Mouse (Mus musculus) heart, embryonic 14.5 days (tissue): ENCODE measurements around the gene Nags. TPM values are rescaled to one million over a fixed set of nuclear protein-coding genes. Genes with fewer than 3 reads are reported as not detected.
"Not testable (repeated sequence)": the region's sequence is repeated elsewhere in the genome, so short reads cannot be mapped to it uniquely, and the experiment has no call there.

Experiments
- ATAC-seq: fragments of 200-750 bp; cut with Nextera tagmentation; 2 replicates; pipeline ENCODE4 v1.8.0; 2017; ENCODE audit warnings: low read depth, moderate TSS enrichment; ENCODE audit not compliant: insufficient number of reproducible peaks, insufficient read depth, low FRiP score
- H3K27ac ChIP-seq, 2 experiments: fragments of 200-500 bp in 1 of 2; fragments of 300-500 bp in 1 of 2; sonication (generic) in 1 of 2; replicated peaks in 1 of 2; 2 replicates each; pipeline ENCODE4 v1.5.1; 2012 to 2014; ENCODE audit warnings: low read depth in 2 of 2, low read length in 2 of 2, control low read depth in 1 of 2, mild to moderate bottlenecking in 1 of 2, mixed read lengths in 1 of 2; ENCODE audit not compliant: control insufficient read depth in 1 of 2, insufficient read depth in 1 of 2
- H3K27me3 ChIP-seq: fragments of 300-500 bp; sonication (generic); 2 replicates; pipeline ENCODE4 v1.6.1; 2014; ENCODE audit warnings: mild to moderate bottlenecking, low read length, control low read depth; ENCODE audit not compliant: control insufficient read depth, insufficient read depth
- H3K36me3 ChIP-seq: fragments of 300-500 bp; sonication (generic); 2 replicates; pipeline ENCODE4 v1.6.1; 2014; ENCODE audit warnings: mild to moderate bottlenecking, control low read depth, low read length, mixed read lengths; ENCODE audit not compliant: control insufficient read depth, insufficient read depth
- H3K4me1 ChIP-seq, 2 experiments: fragments of 200-500 bp in 1 of 2; fragments of 300-500 bp in 1 of 2; sonication (generic) in 1 of 2; 2 replicates each; pipeline ENCODE4 v1.6.1; 2012 to 2014; ENCODE audit warnings: low read length in 2 of 2, control low read depth in 1 of 2, mixed read lengths in 1 of 2; ENCODE audit not compliant: control insufficient read depth in 2 of 2, insufficient read depth in 2 of 2
- H3K4me2 ChIP-seq: fragments of 300-500 bp; sonication (generic); 2 replicates; pipeline ENCODE4 v1.6.1; 2014; ENCODE audit warnings: mild to moderate bottlenecking, low read length
- H3K4me3 ChIP-seq, 2 experiments: fragments of 200-500 bp in 1 of 2; fragments of 300-500 bp in 1 of 2; sonication (generic) in 1 of 2; 2 replicates each; pipeline ENCODE4 v1.5.1; 2012 to 2014; ENCODE audit warnings: low read length in 2 of 2, mild to moderate bottlenecking in 2 of 2, control low read depth in 1 of 2, low read depth in 1 of 2, moderate library complexity in 1 of 2; ENCODE audit not compliant: control insufficient read depth in 1 of 2, insufficient read depth in 1 of 2
- H3K9ac ChIP-seq: fragments of 300-500 bp; sonication (generic); 2 replicates; pipeline ENCODE4 v1.6.1; 2014; ENCODE audit warnings: mild to moderate bottlenecking, low read length
- H3K9me3 ChIP-seq: fragments of 300-500 bp; sonication (generic); 2 replicates; pipeline ENCODE4 v1.6.1; 2016; ENCODE audit warnings: low read length, control low read depth; ENCODE audit not compliant: control insufficient read depth
- WGBS: fragments of 180-500 bp; shearing (Covaris S2); extraction: QIAGEN DNeasy Blood & Tissue Kit; methylation state at CpG from one replicate; pipeline ENCODE4 v1.1.7; 2014; 5-methylcytosine and 5-hydroxymethylcytosine counted together
- polyA plus RNA-seq: library from polyadenylated mRNA; unstranded; fragments of >200 nt; fragmentation: Nextera tagmentation; extraction: Ambion mirVana; gene quantifications from 2 replicates; pipeline ENCODE4 v1.2.1, GENCODE M21; 2014

Gene Nags
- polyA plus RNA-seq, 1 experiment from 2014 or later, result not detected

DNA sequence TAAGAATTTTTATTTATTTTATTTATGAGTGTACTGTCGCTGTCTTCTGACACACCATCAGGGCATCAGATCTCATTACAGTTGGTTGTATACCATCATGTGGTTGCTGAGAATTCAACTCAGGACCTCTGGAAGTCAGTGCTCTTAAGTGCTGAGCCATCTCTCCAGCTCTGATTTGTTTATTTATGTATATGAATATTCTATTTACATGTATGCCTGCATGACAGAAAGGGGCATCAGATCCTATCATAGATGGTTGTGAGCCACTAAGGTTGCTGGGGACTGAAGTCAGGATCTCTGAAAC lies 11.4 kb downstream of the Nags start:
- H3K27ac ChIP-seq, result no peak overlapping the region
- H3K27me3 ChIP-seq, result no peaks in the 10 kb centered on the region
- H3K36me3 ChIP-seq, result peaks cover 34% of the 10 kb centered on the region
- no peak overlapping the region for H3K4me2 ChIP-seq
- peaks cover 0 to 8% of the 10 kb centered on the region in 2 experiments; a peak in 2 of 4 replicates for H3K4me1 ChIP-seq
- H3K9ac ChIP-seq, result no peak overlapping the region
- 15% methylated on average over 1 of the region's 1 CpGs for WGBS
- ATAC-seq, result no peak
- no peaks in the 10 kb centered on the region for H3K9me3 ChIP-seq
- no peak overlapping the region; a peak in 1 of 4 replicates for H3K4me3 ChIP-seq

DNA sequence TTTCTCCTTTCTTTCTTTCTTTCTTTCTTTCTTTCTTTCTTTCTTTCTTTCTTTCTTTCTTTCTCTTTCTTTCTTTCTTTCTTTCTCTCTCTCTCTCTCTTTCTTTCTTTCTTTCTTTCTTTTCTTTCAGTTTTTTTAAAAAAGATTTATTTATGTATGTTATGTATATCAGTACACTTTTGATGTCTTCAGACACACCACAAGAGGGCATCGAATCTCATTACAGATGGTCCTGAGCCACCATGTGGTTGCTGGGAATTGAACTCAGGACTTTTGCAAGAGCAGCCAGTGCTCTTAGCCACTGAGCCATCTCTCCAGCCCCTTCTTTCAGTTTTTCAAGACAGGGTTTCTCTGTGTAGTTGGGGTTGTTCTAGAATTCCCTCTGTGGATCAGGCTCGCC lies 12.7 kb downstream of the Nags start:
- not testable (repeated sequence) for H3K4me2 ChIP-seq, H3K4me1 ChIP-seq, H3K9me3 ChIP-seq, H3K27me3 ChIP-seq, H3K27ac ChIP-seq, H3K9ac ChIP-seq, ATAC-seq, H3K4me3 ChIP-seq
- 75% methylated on average over 2 of the region's 2 CpGs for WGBS
- H3K36me3 ChIP-seq, result peaks cover 35% of the 10 kb centered on the region

- Histone ChIP-seq H3K4me1 (peaks cover 0 to 8% of the 10 kb centered on the region in 2 experiments; a peak in 2 of 4 replicates), H3K27ac (no peak overlapping the region), H3K4me3 (no peak overlapping the region), H3K9me3 (no peaks in the 10 kb centered on the region), H3K36me3 (peaks cover 37% of the 10 kb centered on the region), H3K4me2 (no peak overlapping the region), H3K27me3 (no peaks in the 10 kb centered on the region), H3K9ac (no peak overlapping the region)
- no peak for ATAC-seq
- WGBS, result 73% methylated on average over 5 of the region's 5 CpGs
Measured at GRCm38 (mm10) chr11:102159781-102160180, 14.5 kb downstream of the Nags start.

DNA sequence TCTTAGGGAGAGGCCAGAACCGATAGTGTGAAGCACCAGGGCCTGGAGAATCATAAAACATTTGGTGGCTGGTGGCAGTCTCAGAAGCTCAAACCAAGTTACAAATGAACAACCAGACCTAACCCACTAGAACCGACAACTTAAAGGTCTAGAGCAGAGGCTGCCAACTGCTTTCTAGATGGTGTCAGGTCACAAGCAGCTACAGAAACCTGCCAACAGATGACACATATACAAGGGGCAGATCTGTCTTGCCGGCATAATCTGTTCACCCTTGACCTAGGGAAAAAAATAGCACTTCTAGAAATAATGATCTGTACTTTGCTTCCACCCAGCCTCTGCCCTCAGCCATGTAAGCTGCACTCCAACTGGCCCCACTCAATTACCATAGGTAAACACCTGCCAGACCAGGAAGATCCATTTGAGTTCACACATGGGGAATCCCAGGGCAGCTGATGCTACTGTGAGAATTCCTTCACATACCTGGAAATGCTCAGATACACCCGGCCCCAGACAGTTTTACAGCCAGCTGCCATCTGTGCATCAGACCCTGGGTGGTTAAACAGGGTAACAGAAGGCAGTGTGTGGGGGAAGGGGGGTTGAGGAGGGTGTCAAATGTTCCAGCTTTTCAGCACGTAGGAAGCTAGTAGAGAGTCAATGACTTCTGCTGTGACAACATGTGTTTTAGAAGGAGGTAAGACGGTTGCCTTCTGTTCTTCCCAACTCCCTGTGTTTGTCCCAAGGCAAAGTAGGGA lies 20.8 kb downstream of the Nags start:
- Histone ChIP-seq H3K4me1 (no peaks in the 10 kb centered on the region), H3K4me2 (no peak overlapping the region), H3K9me3 (no peaks in the 10 kb centered on the region), H3K36me3 (peaks cover 83% of the 10 kb centered on the region), H3K4me3 (no peak overlapping the region), H3K27me3 (no peaks in the 10 kb centered on the region), H3K27ac (no peak overlapping the region), H3K9ac (no peak overlapping the region)
- 50% methylated on average over 6 of the region's 6 CpGs for WGBS
- no peak for ATAC-seq

GRCm38 (mm10) chr11:102167539-102167938 lies 22.2 kb downstream of the Nags start:
- no peak for ATAC-seq
- WGBS, result 89% methylated on average over 5 of the region's 5 CpGs
- H3K4me1 ChIP-seq, result no peaks in the 10 kb centered on the region

GRCm38 (mm10) chr11:102168689-102169088 lies 23.4 kb downstream of the Nags start:
- no peak overlapping the region for H3K4me3 ChIP-seq
- H3K36me3 ChIP-seq, result peaks cover 62% of the 10 kb centered on the region
- H3K27me3 ChIP-seq, result no peaks in the 10 kb centered on the region
- 80% methylated on average over 5 of the region's 5 CpGs for WGBS
- no peak overlapping the region for H3K9ac ChIP-seq
- H3K27ac ChIP-seq, result no peak overlapping the region
- no peaks in the 10 kb centered on the region for H3K4me1 ChIP-seq
- no peak overlapping the region for H3K4me2 ChIP-seq
- ATAC-seq, result no peak
- H3K9me3 ChIP-seq, result no peaks in the 10 kb centered on the region

More at GRCm38 (mm10) chr11:102167539-102167938, 22.2 kb downstream of the Nags start:
- Histone ChIP-seq H3K4me2 (no peak overlapping the region), H3K27me3 (no peaks in the 10 kb centered on the region), H3K9me3 (no peaks in the 10 kb centered on the region), H3K27ac (no peak overlapping the region), H3K4me3 (no peak overlapping the region), H3K9ac (no peak overlapping the region), H3K36me3 (peaks cover 73% of the 10 kb centered on the region)

DNA sequence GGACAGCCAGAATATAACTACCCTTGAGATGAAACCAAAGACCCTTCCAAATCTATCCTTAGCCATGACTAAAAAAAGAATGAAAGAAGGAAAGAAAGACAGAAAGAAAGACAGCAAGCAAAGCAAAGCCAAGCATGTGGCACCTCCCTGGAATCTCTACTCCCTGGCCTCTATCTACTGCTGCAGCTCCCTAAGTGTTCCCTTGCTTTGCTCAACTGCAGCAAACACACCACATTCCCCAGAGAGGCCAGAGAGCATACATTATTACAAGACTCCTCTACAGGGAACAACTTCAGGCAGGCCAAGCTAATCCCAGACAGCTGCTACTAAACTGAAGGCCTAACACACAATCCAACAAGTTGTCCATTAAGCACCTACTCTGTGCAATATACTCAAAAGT lies 34.5 kb downstream of the Nags start:
- Histone ChIP-seq H3K9ac (no peak overlapping the region; the same call in 1 of the 2 replicates), H3K27me3 (no peaks in the 10 kb centered on the region), H3K4me1 (peaks cover 0 to 21% of the 10 kb centered on the region in 2 experiments; a peak in 2 of 4 replicates), H3K27ac (no peak overlapping the region; a peak in 1 of 4 replicates), H3K4me2 (no peak overlapping the region), H3K4me3 (no peak overlapping the region), H3K36me3 (peaks cover 67% of the 10 kb centered on the region), H3K9me3 (no peaks in the 10 kb centered on the region)
- ATAC-seq, result no peak

DNA sequence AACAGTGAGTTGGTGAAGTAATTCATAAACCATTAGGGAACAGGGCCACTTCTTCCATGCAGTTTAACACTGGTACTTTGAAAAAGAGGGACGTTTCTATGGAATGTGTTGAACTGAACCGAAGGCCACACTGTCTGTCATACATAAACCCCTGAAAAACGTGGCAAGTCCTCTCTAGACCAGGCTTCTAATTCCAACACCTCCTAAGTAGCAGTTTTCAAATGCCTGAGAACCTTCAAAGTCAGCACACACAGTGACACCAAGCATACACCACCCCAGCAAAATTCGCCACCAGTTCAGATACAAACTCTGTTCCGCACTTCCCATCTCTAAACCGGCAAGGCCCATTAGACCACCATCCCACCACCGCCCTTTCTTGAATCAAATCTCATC lies 38.9 kb downstream of the Nags start:
- peaks cover 0 to 19% of the 10 kb centered on the region in 2 experiments; a peak in 2 of 4 replicates for H3K4me1 ChIP-seq
- peak overlapping the region; percentile 95 for H3K9ac ChIP-seq
- H3K4me3 ChIP-seq, result peak overlapping the region; percentile 80 to 96
- no peak for ATAC-seq
- peaks cover 38% of the 10 kb centered on the region for H3K36me3 ChIP-seq
- H3K4me2 ChIP-seq, result peak overlapping the region; percentile 85
- WGBS, result under 1% methylated on average over 7 of the region's 7 CpGs
- no peaks in the 10 kb centered on the region for H3K27me3 ChIP-seq
- H3K27ac ChIP-seq, result peak overlapping the region; percentile 77 to 94
- no peaks in the 10 kb centered on the region for H3K9me3 ChIP-seq
